Mouse (Mus musculus) lung, adult 2 months (tissue): ENCODE data around the gene Negr1. TPM values are rescaled to one million over a fixed set of nuclear protein-coding genes. Genes with fewer than 3 reads are reported as not detected.

Source experiments
- DNase-seq: peaks from one replicate; pipeline ENCODE4 v3.0.0; 2022
- H3K4me1 ChIP-seq: fragments of 200-500 bp; 2 replicates; pipeline ENCODE4 v1.6.1; 2011; ENCODE audit warnings: low read length; ENCODE audit not compliant: control insufficient read depth, insufficient read depth
- H3K4me3 ChIP-seq: fragments of 200-500 bp; replicated peaks from 2 replicates; pipeline ENCODE3; 2011; ENCODE audit warnings: low read depth, mild to moderate bottlenecking, control low read depth, low read length; ENCODE audit errors: extremely low read depth
- CTCF ChIP-seq: fragments of 200-500 bp; IDR thresholded peaks from 2 replicates; pipeline ENCODE4 v1.5.1; 2011; ENCODE audit warnings: mild to moderate bottlenecking, low read length, control low read depth; ENCODE audit not compliant: insufficient read depth
- POLR2A ChIP-seq: fragments of 200-500 bp; IDR thresholded peaks from 2 replicates; pipeline ENCODE4 v1.6.1; 2011; ENCODE audit warnings: low read depth, mild to moderate bottlenecking, control low read depth, low read length, borderline replicate concordance; ENCODE audit errors: extremely low read depth
- WGBS: fragments of 180-500 bp; shearing (Covaris S2); methylation state at CpG from one replicate; pipeline ENCODE4 v1.1.7; 2018; 5-methylcytosine and 5-hydroxymethylcytosine counted together
- polyA plus RNA-seq: library from polyadenylated mRNA; depleted of rRNA; stranded (reverse); fragments of >200 nt; gene quantifications from 2 replicates; pipeline ENCODE4 v1.2.3, GENCODE M21; 2012

The Negr1 gene
- polyA plus RNA-seq, 1 experiment = 1.5 TPM

DNA sequence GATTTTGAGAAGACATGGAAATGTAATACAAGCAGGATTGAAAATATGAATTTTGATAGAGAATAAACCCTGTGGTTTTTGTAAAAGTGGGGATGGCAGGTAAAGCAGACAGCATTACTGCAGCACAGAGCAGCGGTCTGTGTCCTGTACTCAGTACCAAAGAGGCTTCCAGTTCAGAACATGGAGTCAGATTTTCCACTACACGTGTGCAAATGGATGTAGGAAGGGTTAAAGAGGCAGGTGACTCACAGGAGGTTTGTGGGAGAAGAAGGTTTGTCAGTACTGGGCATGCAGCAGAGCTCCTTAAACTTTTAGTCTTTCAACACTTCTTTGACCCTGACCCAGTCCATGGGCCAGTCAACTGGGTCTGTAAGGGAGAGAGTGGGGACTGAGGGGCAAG, 409.5 kb downstream of the Negr1 start:
- WGBS = 58% methylated on average over 2 of the region's 2 CpGs
- Histone ChIP-seq H3K4me3 (no peak overlapping the region), H3K4me1 (no peaks in the 10 kb centered on the region)
- TF ChIP-seq CTCF (no peak), POLR2A (no peak)
- no peak for DNase-seq

DNA sequence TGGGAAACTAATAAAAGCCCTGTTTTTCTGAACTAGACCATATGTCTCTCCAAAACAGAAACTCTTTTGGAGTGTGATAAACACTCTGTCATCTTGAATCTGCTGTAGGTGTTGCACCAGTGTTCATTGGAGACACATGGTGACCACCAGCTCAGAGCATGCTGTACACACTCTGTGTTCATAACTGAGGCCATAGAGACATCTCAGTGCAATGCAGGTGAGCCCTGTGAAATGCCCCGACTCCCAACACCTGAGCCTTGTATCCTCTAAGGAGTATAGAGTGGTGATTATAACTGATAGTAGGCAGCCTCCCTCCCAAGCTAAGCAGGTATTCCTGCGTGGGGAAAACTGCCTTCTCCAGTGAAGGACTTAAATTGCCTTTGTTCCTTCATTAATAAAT, 415.2 kb downstream of the Negr1 start:
- WGBS = 61% methylated on average over 2 of the region's 2 CpGs
- Histone ChIP-seq H3K4me3 (no peak overlapping the region), H3K4me1 (no peaks in the 10 kb centered on the region)
- no peak for DNase-seq
- no peak for TF ChIP-seq CTCF
- no peak for TF ChIP-seq POLR2A

DNA sequence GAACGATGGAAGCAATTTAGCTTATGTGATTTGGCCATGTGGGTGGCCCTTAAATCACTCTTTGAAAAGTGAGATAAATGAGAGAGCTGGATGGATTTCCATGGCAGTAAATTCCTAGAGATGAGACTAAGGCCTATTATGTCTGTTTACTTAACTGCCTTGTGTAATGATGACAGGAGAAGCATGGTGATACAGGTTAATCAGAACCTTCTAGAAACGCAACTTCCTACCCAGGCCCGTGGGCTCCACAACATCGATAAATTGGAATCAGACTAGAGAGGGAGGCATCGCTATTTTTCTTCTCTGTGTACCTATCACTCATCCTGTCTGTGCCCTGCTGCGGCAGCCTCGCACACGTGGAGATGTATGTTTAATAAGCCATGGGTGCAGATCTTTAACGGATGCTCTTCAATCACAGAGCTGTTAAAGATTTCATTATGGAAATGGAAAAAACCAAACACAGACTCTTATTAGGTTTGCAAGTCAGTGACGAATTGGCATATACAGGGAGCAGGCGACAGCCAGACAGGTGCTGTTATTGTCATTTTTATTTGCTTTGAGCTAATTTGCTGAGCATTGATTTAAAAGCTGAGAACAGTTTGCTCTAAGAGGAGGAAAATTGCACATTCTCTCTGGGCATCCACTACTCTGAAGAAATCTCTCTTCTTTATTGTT, 418.6 kb downstream of the Negr1 start:
- 69% methylated on average over 11 of the region's 11 CpGs for WGBS
- Histone ChIP-seq H3K4me1 (no peaks in the 10 kb centered on the region), H3K4me3 (no peak overlapping the region)
- TF ChIP-seq POLR2A (no peak), CTCF (no peak)
- no peak for DNase-seq

DNA sequence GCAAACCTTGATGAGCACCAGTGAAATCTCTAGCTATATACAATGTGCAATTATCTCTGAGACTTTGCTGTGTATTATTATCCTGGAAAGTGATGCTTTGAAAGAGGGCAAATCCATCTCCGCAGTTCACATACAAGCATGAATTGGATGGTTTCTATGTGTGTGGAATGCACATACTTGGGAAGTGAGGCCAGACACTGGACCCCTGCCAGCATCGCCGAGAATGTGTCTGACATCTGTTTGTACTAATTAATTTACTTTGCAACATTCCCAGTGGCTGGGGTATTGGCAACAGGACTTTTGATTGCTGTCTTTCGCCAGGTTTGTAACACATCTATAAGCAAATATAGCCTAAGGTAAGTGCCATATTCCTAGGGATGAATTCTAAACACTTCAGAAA, 420.5 kb downstream of the Negr1 start:
- no peak for DNase-seq
- WGBS = 34% methylated on average over 4 of the region's 4 CpGs
- H3K4me3 ChIP-seq = no peak overlapping the region
- no peaks in the 10 kb centered on the region for H3K4me1 ChIP-seq
- TF ChIP-seq POLR2A = no peak
- TF ChIP-seq CTCF = no peak

DNA sequence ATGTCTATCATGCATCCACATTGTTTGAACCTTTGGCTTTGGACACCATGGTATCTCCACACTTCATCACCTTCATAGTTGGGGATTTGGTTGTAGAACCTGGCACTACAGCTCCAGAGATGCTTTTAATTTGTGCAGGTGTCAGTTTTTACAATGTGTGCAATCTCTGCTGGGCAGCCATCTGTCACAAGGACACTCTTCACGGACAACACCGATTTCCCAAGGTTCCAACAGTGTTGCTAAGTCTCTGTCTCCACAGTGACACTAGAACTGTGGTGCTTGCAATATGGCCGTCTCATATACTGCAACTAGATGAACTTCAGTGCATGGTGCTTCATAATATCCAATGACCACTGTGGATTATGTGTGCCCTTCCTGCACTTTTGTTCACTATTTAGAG, 425.5 kb downstream of the Negr1 start:
- DNase-seq = no peak
- 91% methylated on average over 3 of the region's 3 CpGs for WGBS
- no peak for TF ChIP-seq CTCF
- TF ChIP-seq POLR2A = no peak
- H3K4me3 ChIP-seq = no peak overlapping the region
- no peaks in the 10 kb centered on the region for H3K4me1 ChIP-seq

DNA sequence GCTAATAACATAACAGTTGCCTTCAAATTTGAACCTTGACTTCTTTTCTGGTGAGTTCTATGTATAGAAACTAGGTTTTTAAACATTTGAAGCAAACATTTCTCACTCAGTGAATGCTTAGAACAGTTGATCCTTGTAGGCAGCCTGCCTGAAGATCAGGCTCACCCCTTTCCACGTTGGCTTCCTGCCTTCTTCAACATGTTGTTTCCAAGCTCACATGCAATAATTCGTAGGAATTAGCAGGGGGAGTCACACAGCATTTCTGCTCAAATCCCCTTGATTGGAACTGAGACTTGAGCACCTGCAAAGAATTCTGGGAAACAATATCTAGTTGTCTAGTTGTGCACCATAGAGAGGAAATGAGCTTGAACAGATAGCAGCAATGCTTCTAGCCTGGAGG, 430.6 kb downstream of the Negr1 start:
- no peaks in the 10 kb centered on the region for H3K4me1 ChIP-seq
- WGBS = 48% methylated on average over 2 of the region's 2 CpGs
- no peak overlapping the region for H3K4me3 ChIP-seq
- no peak for DNase-seq
- TF ChIP-seq POLR2A = no peak
- TF ChIP-seq CTCF = no peak

DNA sequence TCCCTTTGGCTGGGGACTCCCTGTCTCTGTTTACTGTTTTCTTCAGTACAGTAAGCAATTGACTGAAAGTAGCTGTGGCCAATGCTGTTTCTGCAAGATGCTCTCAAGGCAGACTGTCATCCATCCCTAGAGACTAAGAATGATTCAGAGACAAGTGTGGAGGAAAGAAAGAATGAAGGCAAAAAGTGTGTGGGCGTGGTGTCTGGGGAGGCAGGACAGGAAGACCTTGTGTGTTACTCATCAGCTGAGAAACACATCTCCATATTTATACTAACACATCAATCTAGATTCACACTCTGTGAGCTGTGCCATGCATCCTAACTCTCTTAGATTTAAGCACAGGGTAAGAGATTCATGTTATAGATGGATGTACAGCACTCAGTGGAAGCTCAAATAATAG, 431.2 kb downstream of the Negr1 start:
- TF ChIP-seq POLR2A = no peak
- TF ChIP-seq CTCF = no peak
- Histone ChIP-seq H3K4me3 (no peak overlapping the region), H3K4me1 (no peaks in the 10 kb centered on the region)
- WGBS = 73% methylated on average over 1 of the region's 1 CpGs
- no peak for DNase-seq

DNA sequence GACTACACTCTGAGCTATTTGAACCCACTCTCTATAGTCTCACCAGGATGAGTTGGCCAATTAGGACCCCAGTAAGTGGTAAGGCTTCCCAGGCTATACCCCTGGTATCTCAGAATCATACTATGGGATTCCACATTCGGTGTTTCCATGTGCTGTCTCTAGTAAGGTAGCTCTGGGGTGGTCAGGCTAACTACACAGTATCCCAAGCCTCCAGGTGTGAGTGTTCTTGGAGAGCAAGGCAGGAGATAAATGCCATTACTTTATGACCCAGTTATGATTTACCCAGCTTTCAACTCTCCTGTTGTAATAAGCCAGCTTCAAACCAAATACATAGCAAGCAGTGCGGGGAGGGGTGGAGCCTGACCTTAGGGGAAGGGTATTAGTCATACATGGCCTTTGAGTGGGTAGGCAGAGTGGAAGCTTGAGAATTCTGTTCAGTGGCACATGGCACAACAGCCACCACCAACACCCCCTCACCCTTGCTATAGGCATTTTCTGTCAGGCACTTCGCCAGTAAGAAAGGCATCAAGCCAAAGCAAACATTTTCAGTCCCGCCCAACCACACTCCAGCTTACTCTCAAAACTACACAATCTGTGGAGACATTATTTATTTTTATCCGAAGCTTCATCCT, 437.7 kb downstream of the Negr1 start:
- TF ChIP-seq CTCF (no peak), POLR2A (no peak)
- H3K4me3 ChIP-seq = no peak overlapping the region
- no peaks in the 10 kb centered on the region; the same call in 1 of the 2 replicates for H3K4me1 ChIP-seq
- DNase-seq = peak; percentile 4
- 47% methylated on average over 5 of the region's 5 CpGs for WGBS

DNA sequence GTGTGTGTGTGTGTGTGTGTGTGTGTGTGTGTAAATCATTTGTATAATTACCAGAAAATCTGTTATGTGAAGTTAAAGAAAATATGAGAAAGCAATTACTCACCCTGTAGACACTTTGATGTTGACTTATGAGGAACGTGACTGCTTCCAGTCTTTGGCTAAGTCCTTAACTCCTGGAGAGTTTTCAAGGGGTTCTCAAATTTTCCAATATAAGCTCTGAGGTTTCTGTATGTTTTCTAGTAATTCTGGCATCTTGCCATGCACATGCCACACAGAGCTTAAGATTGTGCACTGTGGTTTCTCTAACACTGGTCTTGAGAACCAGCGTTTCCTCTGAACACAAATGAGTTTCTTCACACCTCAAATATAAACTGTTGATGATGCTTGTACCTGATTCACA, 460.0 kb downstream of the Negr1 start:
- H3K4me1 ChIP-seq = no peaks in the 10 kb centered on the region
- TF ChIP-seq POLR2A (no peak), CTCF (no peak)
- no peak for DNase-seq
- H3K4me3 ChIP-seq = no peak overlapping the region
- WGBS = 27% methylated on average over 2 of the region's 2 CpGs

DNA sequence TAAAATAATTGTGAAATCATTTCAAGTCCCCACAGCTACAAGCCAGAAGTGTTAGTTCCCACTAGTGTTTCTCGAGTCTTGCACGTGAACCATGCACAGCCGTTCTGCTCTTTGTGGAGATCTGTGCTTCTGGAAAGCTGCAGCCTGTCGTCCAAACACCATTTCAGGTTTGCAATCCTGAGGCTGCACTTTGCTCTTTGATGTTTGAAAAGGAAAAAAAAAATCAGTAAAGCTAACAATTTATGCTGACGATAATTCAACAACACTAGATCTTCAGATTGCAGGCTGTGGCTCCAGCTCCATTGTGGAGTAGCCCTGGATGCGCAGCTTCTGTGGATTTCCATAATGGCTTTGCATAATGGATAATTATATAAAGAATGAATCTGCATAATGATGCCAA, 463.0 kb downstream of the Negr1 start:
- WGBS = 51% methylated on average over 6 of the region's 6 CpGs
- Histone ChIP-seq H3K4me3 (no peak overlapping the region), H3K4me1 (no peaks in the 10 kb centered on the region)
- DNase-seq = no peak
- TF ChIP-seq CTCF = no peak
- no peak for TF ChIP-seq POLR2A
